Mouse (Mus musculus) embryonic facial prominence, embryonic 11.5 days (tissue): Measurements from ENCODE around the gene Slc38a1. TPM values are rescaled to one million over a fixed set of nuclear protein-coding genes. Genes with fewer than 3 reads are reported as not detected.

ENCODE experiments used
- ATAC-seq: fragments of 200-750 bp; cut with Nextera tagmentation; replicated peaks from 2 replicates; pipeline ENCODE4 v1.8.0; 2017; ENCODE audit warnings: low read depth; ENCODE audit not compliant: insufficient number of reproducible peaks, low FRiP score, low TSS enrichment
- DNase-seq: peaks from one replicate; pipeline ENCODE4 v3.0.0-alpha.2; 2015; ENCODE audit warnings: low spot score
- H3K27ac ChIP-seq: fragments of 300-500 bp; sonication (generic); replicated peaks from 2 replicates; pipeline ENCODE4 v1.5.1; 2014; ENCODE audit warnings: mild to moderate bottlenecking, low read depth, low read length, control low read depth
- H3K27me3 ChIP-seq: fragments of 300-500 bp; sonication (generic); 2 replicates; pipeline ENCODE4 v1.6.1; 2014; ENCODE audit warnings: mild to moderate bottlenecking, low read length, moderate library complexity, mixed read lengths; ENCODE audit not compliant: control insufficient read depth, insufficient read depth
- H3K36me3 ChIP-seq: fragments of 300-500 bp; sonication (generic); replicated peaks from 2 replicates; pipeline ENCODE4 v1.6.1; 2014; ENCODE audit warnings: low read depth, mild to moderate bottlenecking, low read length, moderate library complexity, mixed read lengths; ENCODE audit not compliant: control insufficient read depth, insufficient read depth
- H3K4me1 ChIP-seq: fragments of 300-500 bp; sonication (generic); 2 replicates; pipeline ENCODE4 v1.6.1; 2014; ENCODE audit warnings: low read length, mixed read lengths; ENCODE audit not compliant: control insufficient read depth, insufficient read depth
- H3K4me2 ChIP-seq: fragments of 300-500 bp; sonication (generic); 2 replicates; pipeline ENCODE4 v1.6.1; 2014; ENCODE audit warnings: low read depth, mild to moderate bottlenecking, control low read depth, low read length, moderate library complexity
- H3K4me3 ChIP-seq: fragments of 300-500 bp; sonication (generic); 2 replicates; pipeline ENCODE4 v1.5.1; 2014; ENCODE audit warnings: low read depth, low read length, control low read depth
- H3K9ac ChIP-seq: fragments of 300-500 bp; sonication (generic); replicated peaks from 2 replicates; pipeline ENCODE4 v1.6.1; 2014; ENCODE audit warnings: mild to moderate bottlenecking, control low read depth, low read length
- H3K9me3 ChIP-seq: fragments of 300-500 bp; sonication (generic); replicated peaks from 2 replicates; pipeline ENCODE4 v1.6.1; 2016; ENCODE audit warnings: mild to moderate bottlenecking, low read length, inconsistent platforms, mixed read lengths; ENCODE audit not compliant: control insufficient read depth
- WGBS: fragments of 180-500 bp; shearing (Covaris S2); extraction: QIAGEN DNeasy Blood & Tissue Kit; methylation state at CpG from one replicate; pipeline ENCODE4 v1.1.7; 2014; 5-methylcytosine and 5-hydroxymethylcytosine counted together
- polyA plus RNA-seq: library from polyadenylated mRNA; unstranded; fragments of >200 nt; fragmentation: Nextera tagmentation; extraction: Ambion mirVana; gene quantifications from 2 replicates; pipeline ENCODE4 v1.2.1, GENCODE M21; 2014

The Slc38a1 gene
- polyA plus RNA-seq, 1 experiment from 2014 or later = 101 TPM

DNA sequence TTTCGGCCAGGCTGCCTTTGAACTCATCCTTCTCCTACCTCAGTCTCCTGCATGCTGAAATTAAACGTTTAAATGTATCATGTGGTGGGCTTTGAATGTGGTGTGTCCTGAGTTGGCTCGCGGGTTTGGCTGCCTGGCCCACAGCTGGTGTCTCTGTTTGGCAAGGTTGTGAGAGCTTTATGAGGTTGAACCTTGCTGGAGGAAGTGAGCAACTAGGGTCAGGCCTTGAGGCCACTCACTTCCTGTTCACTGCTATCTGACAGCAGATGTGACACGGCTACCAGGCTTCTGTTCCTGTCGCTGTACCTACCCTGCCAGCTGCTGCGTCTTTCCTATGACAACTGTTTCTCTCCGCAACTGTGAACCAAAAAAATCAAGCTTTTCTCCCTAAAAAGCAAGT lies 12.0 kb upstream of the Slc38a1 start:
- no peak overlapping the region for H3K4me3 ChIP-seq
- no peak overlapping the region for H3K9ac ChIP-seq
- no peaks in the 10 kb centered on the region for H3K27me3 ChIP-seq
- no peak for ATAC-seq
- 45% methylated on average over 8 of the region's 8 CpGs for WGBS
- no peaks in the 10 kb centered on the region for H3K36me3 ChIP-seq
- H3K27ac ChIP-seq = no peak overlapping the region
- no peaks in the 10 kb centered on the region for H3K4me1 ChIP-seq
- H3K9me3 ChIP-seq = no peaks in the 10 kb centered on the region
- H3K4me2 ChIP-seq = no peak overlapping the region
- no peak for DNase-seq

DNA sequence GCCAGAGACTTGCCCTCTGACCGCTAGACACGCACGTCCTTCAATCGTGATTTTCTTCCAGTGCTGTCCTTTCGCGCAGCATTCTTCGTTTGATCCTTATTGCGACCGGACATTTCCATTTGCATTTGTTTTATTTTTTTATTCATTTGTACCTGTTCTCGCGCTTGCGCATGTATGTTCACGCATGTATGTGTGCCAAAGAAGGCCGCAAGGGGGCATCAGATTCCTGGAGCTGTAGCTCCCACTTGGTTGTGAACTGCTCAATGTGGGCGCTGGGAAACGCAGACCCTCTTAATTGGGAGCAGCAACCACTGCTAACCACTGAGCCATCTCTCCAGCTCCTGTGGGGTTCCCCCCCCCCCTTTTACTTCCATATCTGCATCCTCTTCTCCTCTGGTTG lies 10.3 kb upstream of the Slc38a1 start:
- 92% methylated on average over 16 of the region's 16 CpGs for WGBS
- ATAC-seq = no peak

GRCm38 (mm10) chr15:96652531-96652930 lies 9.8 kb upstream of the Slc38a1 start:
- H3K36me3 ChIP-seq = no peaks in the 10 kb centered on the region
- H3K9me3 ChIP-seq = no peaks in the 10 kb centered on the region
- no peak overlapping the region for H3K9ac ChIP-seq
- H3K4me2 ChIP-seq = no peak overlapping the region
- no peaks in the 10 kb centered on the region for H3K4me1 ChIP-seq
- DNase-seq (no peak), ATAC-seq (no peak)
- WGBS = 94% methylated on average over 10 of the region's 10 CpGs
- H3K27ac ChIP-seq = no peak overlapping the region
- no peak overlapping the region for H3K4me3 ChIP-seq
- no peaks in the 10 kb centered on the region for H3K27me3 ChIP-seq

More for the DNA sequence above, 10.3 kb upstream of the Slc38a1 start:
- H3K4me2 ChIP-seq = no peak overlapping the region
- H3K36me3 ChIP-seq = no peaks in the 10 kb centered on the region
- no peak overlapping the region for H3K9ac ChIP-seq
- H3K27me3 ChIP-seq = no peaks in the 10 kb centered on the region
- no peak overlapping the region for H3K27ac ChIP-seq
- no peaks in the 10 kb centered on the region for H3K9me3 ChIP-seq
- no peak for DNase-seq
- no peaks in the 10 kb centered on the region for H3K4me1 ChIP-seq
- H3K4me3 ChIP-seq = no peak overlapping the region

GRCm38 (mm10) chr15:96647376-96647775 lies 4.7 kb upstream of the Slc38a1 start:
- Histone ChIP-seq H3K4me3 (no peak overlapping the region), H3K36me3 (no peaks in the 10 kb centered on the region), H3K9ac (no peak overlapping the region), H3K4me1 (no peaks in the 10 kb centered on the region), H3K9me3 (no peaks in the 10 kb centered on the region), H3K4me2 (peak overlapping the region; percentile 25; the same call in 1 of the 2 replicates), H3K27me3 (no peaks in the 10 kb centered on the region), H3K27ac (no peak overlapping the region)
- DNase-seq (peak; percentile 43), ATAC-seq (no peak)
- 37% methylated on average over 11 of the region's 15 CpGs for WGBS

- H3K9ac ChIP-seq = peak overlapping the region; percentile 98
- DNase-seq = peak; percentile 56
- H3K4me2 ChIP-seq = peak overlapping the region; percentile 92
- 0 out of 2 replicates have a peak, but pooled peaks have one; percentile 7 for ATAC-seq
- no peaks in the 10 kb centered on the region for H3K9me3 ChIP-seq
- H3K4me3 ChIP-seq = peak overlapping the region; percentile 86
- H3K27me3 ChIP-seq = no peaks in the 10 kb centered on the region
- peak overlapping the region; percentile 98 for H3K27ac ChIP-seq
- H3K4me1 ChIP-seq = peaks cover 4% of the 10 kb centered on the region
- WGBS = under 1% methylated on average over 31 of the region's 31 CpGs
- no peaks in the 10 kb centered on the region for H3K36me3 ChIP-seq
Observed at GRCm38 (mm10) chr15:96641821-96642435, 785 bp downstream of the Slc38a1 start.

- peak; percentile 78 for DNase-seq
- peak overlapping the region; percentile 86 for H3K4me3 ChIP-seq
- peak overlapping the region; percentile 98 for H3K9ac ChIP-seq
- H3K4me2 ChIP-seq = peak overlapping the region; percentile 92
- no peaks in the 10 kb centered on the region for H3K36me3 ChIP-seq
- ATAC-seq = peak; percentile 41
- H3K27me3 ChIP-seq = no peaks in the 10 kb centered on the region
- WGBS = under 1% methylated on average over 63 of the region's 63 CpGs
- no peaks in the 10 kb centered on the region for H3K9me3 ChIP-seq
- peaks cover 4% of the 10 kb centered on the region for H3K4me1 ChIP-seq
- peak overlapping the region; percentile 98 for H3K27ac ChIP-seq
Observed at GRCm38 (mm10) chr15:96641111-96641820, 1.4 kb downstream of the Slc38a1 start.

GRCm38 (mm10) chr15:96640291-96640985 lies 2.3 kb downstream of the Slc38a1 start:
- H3K27me3 ChIP-seq = no peaks in the 10 kb centered on the region
- peaks cover 4% of the 10 kb centered on the region for H3K4me1 ChIP-seq
- DNase-seq = peak; percentile 74
- WGBS = 4% methylated on average over 16 of the region's 16 CpGs
- H3K27ac ChIP-seq = peak overlapping the region; percentile 98
- H3K9ac ChIP-seq = peak overlapping the region; percentile 98
- ATAC-seq = no peak
- H3K4me3 ChIP-seq = peak overlapping the region; percentile 86
- H3K36me3 ChIP-seq = no peaks in the 10 kb centered on the region
- H3K9me3 ChIP-seq = no peaks in the 10 kb centered on the region
- H3K4me2 ChIP-seq = peak overlapping the region; percentile 92

DNA sequence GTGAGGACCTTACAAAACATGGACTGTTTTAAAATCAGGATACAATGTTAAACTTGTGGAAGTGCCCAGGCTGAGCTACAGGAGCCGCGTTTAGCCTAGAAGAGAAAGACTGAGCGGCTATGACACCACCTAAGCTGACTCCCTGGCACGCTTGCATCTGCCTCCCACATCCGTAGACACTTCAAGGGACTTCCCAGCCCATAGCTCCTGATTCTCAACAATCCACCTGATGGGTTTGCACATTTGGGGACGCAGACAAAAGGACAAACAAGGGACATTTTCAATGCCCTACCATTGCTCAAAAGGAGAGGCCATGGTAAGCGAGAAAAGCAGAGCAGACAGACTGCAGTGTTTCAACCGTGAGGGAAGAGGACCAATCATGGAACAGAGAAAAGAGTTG lies 3.1 kb downstream of the Slc38a1 start:
- Histone ChIP-seq H3K4me1 (peaks cover 4% of the 10 kb centered on the region), H3K9ac (peak overlapping the region; percentile 10; the same call in 1 of the 2 replicates), H3K4me3 (no peak overlapping the region), H3K9me3 (no peaks in the 10 kb centered on the region), H3K36me3 (no peaks in the 10 kb centered on the region), H3K27me3 (no peaks in the 10 kb centered on the region), H3K27ac (no peak overlapping the region), H3K4me2 (peak overlapping the region; percentile 92)
- DNase-seq (no peak), ATAC-seq (no peak)
- 71% methylated on average over 8 of the region's 8 CpGs for WGBS
